Mouse (Mus musculus) c-Kit-positive CD71-positive TER-119-negative erythroid progenitor cells, embryonic 14.5 days (primary cell): ENCODE measurements at regions not wholly inside any gene's neighbourhood (a gene's known extent, or its start where the extent isn't known, plus 50 kb on each side); places are given as distances from the start of the nearest gene placed in this dataset.

Experiments
- DNase-seq: peaks from one replicate; pipeline ENCODE4 v3.0.0-alpha.2; 2013; ENCODE audit warnings: low read depth

- no peak for DNase-seq
These were observed 188.6 kb upstream of the 1700066M21Rik start for GRCm38 (mm10) chr1:57188796-57189319.

DNA sequence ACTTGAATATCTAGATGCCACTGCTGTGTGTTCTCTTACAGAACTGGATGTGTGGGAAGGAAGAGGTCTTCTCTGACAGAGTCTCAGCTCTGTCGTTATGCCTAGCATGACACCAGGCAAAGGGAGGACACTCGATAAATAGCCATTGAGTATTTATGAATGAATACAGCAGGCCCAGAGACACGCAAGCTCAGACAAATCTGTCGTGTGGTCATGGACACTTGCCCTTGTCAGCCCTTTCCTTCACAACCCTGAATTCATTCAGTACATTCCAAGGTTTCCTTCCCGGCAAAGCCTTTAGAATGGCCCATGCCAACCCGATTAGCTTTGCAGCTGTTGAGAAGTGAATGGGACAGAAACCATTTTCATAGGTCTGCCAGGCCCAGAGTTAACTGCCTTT, 176.1 kb upstream of the 1700066M21Rik start:
- no peak for DNase-seq

DNA sequence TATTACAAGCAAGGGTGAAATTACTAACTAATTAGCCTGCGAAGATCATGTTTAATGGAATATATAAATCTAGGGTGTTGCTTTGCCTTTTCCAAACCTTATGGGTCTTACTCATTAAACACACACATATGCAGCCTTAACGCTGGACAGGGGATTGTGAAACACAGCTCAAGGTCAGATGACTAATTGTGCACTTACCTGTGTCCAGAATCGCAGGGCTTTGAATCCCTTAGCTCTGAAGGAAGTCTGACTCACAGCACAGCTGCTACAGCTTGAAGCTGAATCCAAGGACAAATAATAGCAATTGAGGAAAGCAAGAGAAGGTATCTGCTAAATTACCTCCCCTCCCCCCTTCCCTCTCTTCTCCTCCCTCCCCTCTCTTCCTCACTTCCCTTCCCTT, 173.1 kb upstream of the 1700066M21Rik start:
- no peak for DNase-seq

DNA sequence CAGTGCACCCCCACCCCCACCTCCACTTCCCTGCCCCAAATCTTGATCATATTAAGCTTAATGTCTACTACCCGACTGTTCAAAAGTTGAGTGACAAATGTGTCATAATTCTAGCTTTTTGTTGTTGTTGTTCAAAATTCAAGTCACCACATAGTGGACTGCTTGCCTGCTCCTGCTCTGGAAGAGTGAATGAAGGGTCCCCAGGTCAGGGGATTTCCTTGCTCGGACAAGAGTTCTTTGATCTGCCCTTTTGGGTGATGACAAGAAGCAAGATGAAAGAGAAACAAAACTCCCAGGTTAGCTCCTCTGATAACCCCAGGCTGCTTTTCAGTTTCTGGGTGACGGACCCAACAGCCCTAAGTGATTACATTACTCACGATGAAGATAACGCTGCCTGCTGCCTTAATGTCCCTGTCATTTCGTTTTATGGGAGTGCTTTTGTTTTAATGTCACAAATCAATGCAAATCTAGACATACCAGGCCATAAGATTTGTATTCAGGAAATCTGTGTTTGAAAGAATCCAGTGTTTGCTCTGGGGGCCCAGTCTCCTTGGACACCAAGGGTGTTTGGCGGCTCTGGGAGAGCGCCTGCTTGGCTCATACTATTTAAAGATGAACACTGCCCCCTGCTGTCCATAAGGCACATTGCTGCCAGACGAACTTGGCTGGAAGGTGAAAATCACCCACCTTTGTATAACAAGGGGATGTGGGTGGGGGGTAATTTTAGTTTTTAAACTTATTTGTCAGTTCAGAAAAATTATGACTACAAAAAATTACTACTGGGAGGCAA, 172.0 kb upstream of the 1700066M21Rik start:
- DNase-seq, result peak; percentile 7

DNA sequence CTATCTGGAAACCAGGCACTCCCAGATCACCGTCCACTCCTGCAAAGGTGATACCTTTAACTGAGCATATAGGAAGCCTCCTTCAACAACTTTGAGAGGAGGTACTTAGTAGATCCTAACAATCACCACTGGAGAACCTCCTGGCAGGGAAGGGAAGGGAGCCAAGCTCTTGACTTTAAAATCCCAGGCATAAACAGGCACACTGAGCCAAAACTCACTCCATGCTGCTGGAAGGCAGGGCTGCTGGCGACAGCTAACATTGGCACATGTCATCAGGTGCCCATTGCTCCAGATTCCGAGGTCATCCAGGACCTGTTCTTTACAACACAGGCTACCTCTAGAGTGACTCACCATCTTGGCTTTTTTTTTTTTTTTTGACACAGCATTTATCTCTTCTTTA, 170.9 kb upstream of the 1700066M21Rik start:
- DNase-seq, result no peak

DNA sequence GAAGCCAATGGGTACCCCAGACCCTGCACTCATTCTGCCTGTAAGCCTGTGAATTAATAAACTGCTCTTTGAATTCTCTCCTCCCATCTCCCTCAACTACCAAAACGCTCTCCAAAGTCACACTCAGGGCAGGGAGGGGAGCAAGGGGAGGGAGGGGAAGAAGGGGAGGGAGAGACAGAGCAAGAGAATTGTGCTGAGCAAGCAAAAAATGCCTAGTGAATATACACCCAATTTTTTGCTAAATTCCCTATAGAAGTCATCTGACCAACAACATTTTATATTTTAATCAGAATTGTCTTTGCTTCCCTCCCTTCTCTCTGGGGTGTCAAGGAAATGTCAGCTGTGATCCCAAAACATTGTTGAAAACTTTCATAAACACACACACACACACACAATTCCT, 170.5 kb upstream of the 1700066M21Rik start:
- DNase-seq, result no peak

- no peak for DNase-seq
These were observed 169.0 kb upstream of the 1700066M21Rik start for GRCm38 (mm10) chr1:57208415-57208814.

DNA sequence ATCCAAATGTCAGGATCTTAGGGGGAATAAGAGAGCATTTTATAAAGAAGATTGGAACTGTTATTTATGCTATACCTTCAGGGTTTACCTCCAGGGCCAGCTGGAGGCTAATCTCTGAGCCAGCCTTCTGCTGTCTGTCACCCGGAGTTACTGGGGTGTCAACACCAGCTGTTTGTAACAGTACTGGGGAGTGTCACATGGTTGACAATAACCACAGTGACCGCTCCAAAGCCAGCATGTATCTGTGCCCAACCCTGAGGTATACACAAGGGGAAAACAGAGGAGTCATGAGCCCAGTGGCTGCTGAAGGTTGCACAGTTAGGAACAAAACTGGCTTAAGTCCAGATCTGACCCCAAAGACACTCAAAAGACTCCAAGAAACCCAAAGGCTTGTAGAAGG, 168.1 kb upstream of the 1700066M21Rik start:
- no peak for DNase-seq

DNA sequence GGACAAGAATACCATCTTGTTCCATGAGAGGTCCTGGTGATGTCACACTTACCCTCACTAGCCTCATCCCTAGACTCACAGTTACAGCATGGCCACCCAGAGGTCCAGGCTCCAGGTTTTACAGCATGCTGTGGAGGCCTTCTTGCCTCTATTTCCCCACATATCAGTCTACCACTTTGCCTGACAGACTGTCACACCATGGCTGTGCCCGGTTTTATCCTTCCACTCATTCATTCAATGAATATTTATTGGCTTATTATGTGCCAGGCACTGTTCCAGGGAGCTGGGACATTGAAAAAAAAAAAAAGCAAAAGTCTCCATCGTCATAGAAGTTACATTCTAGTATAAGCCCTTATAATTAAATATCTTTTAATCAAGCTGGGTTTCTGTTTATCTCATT, 166.4 kb upstream of the 1700066M21Rik start:
- no peak for DNase-seq

DNA sequence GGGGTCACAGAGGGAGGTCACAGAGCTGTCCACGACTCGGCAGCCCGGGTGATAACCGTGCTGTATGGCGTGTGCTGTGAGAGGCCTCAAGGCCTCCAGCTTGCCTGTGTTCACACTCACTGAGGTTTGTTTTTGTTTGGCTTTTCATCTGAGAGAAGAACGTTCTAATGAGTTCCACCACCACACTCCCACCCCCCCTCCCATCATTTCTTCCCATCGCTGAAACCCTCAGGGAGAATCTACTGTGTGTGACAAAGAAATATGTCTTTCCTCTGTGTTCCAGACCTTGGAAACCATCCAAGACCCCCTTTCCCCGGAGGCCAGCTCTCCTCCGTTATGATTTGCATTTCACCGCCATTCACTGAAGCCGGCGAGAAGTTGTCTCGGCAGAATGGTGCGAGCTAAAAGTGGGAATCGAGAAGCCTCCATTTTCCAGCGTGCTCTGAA, 164.0 kb upstream of the 1700066M21Rik start:
- DNase-seq, result no peak

GRCm38 (mm10) chr1:57214266-57214665, 163.2 kb upstream of the 1700066M21Rik start:
- no peak for DNase-seq

- no peak for DNase-seq
These were observed 159.8 kb upstream of the 1700066M21Rik start for GRCm38 (mm10) chr1:57217656-57218055.

DNA sequence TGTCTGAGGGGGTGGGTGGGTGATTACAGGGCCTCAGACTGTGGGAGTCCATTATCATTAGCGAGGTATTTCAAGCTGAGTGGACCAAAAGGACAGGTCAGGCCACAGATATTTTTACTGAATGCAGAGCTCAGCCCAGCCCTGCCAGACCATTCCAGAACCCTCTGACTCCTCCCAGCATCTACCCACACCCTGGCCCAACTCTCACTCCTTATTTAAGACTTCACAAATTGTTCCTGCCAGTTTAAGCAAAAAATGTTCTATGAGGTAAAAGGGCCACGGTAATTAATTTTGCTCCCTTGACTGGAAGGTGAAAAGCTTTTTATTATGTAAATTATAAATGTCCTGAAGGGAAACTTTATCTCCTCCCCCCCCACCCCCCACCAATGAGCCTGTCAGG, 159.3 kb upstream of the 1700066M21Rik start:
- DNase-seq, result no peak

GRCm38 (mm10) chr1:57218616-57219015, 158.8 kb upstream of the 1700066M21Rik start:
- no peak for DNase-seq

GRCm38 (mm10) chr1:57224425-57225104, 152.9 kb upstream of the 1700066M21Rik start:
- DNase-seq, result no peak

DNA sequence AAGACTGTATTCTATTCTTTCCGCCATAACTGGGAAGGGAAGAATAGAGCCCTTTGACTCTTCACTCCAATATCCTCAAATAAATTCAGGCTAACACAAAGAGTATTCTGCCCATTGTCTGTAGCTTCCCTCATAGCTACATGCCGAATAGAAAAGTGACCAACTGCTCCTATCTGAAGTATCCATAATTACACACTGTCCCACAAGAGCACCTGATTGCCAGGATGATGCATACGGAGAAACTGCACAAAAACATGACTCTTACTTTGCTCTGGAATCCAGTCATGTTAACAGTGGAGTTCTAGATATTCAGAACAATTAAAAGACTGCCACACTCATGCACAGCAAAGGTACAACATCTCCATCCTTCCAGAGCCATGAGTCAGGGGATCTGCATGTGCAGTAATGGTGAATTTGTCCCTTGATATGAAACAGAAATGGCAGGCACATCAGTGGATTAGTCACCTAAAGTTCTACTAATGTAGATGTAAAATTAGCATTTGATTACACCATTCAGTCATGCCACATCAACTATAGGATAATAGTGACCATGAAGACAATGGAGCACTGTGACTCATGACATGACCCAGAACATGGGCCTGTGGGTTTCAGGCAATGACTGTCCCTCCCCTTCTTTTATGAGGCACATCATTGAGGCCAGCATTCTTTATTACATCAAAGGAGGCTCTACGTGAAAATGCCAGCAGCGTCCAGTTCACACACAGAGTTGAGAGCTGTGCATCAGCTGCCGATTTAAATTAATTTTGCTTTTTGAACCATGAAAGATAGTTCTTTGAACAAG, 133.6 kb upstream of the 1700066M21Rik start:
- DNase-seq, result no peak

GRCm38 (mm10) chr1:57259626-57260025, 117.8 kb upstream of the 1700066M21Rik start:
- no peak for DNase-seq

DNA sequence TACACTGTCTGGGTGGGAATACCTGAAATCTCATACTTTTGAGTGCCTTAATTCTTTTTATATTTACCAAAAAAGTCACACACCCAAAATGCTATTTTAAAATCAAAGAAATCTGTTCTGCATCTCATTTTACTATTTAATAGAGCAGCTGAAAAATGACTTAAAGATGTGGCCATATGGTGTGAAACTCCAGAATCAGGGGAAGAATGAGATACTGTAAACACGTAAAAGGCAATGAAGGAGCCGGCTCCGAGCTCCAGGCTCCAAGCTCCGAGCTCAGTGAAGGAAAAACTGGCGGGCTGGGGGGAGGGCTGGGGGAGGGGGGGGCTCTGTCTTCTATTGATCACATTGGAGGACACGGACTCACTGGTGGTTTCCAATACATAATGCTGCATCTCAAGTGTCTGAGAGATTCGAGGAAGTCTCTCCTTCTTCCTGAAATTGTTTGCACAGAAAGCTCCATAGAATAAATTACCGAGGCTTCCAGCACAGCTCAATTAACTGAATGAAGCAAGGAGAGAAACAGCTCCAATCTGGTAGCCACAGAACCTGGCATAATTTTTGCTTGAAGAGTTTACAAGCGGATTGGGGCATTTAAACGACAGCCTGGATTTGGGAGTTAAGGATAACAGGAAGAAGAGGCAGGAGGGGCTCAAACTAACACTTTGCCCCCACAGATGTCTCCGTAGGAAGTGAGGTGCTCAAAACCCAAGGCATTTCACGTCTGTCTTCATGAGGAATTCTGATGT, 112.2 kb upstream of the 1700066M21Rik start:
- no peak for DNase-seq

GRCm38 (mm10) chr1:57266695-57267094, 110.7 kb upstream of the 1700066M21Rik start:
- DNase-seq, result no peak

GRCm38 (mm10) chr1:57267851-57268250, 109.6 kb upstream of the 1700066M21Rik start:
- DNase-seq, result no peak

DNA sequence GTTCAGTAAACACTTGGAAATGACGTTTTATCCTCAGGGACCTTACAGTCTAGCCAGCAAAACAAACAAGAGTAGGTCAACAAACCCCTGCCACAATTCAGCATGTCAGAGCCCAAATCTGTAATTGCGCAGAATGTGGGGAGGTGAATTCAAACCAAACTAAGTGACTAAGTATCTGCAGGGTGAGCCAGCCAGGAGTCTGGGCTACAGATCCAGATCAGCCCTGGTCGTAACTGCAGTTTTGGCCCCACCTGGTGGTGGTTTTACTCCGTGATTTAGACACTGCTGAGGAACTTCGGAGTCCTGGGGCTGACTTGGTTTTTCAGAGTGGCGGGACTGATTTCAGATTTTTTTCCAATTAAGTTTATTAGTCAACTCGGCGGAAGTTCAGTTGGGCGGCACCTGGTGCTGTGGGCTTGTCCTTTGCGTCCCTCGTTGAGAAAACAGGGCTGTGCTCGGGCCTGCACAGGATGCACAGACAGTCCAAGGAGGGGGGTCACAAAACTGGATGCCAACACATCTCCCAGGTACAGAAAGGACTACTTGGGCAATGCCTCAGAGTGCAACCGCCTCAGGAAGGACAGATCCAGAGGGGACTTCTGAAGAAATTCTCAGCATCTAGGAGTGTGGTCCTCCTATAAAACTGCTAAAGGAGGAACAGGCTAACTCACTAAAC, 107.6 kb upstream of the 1700066M21Rik start:
- no peak for DNase-seq
